Mouse (Mus musculus): ENCODE data around the gene Slc25a34. TPM values are rescaled to one million over a fixed set of nuclear protein-coding genes. Genes with fewer than 3 reads are reported as not detected.

The Slc25a34 gene
- polyA plus RNA-seq, 1 experiment from 2014 or later: 0.08 TPM

DNA sequence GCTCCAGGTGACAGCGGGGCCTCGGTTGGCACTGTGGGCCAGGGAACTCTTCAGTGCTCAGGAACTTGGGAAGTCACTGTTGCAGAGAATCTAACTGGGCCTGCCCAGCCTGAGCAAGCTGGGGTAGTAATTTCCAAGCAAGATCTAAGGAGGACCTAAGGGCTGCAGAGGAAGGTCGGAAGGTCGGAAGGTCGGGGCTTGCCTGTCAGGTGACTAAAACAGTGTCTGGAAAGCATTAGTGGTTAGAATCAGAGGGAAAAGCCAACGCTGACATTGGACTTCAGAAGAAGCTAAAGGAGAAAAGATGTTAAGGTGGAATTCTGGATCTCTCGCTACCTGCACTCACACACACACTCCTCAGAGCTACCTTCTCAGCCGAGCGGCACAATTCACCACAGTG lies 12.4 kb upstream of the Slc25a34 start:
- Histone ChIP-seq H3K4me3 (replicated peaks; ENCODE audit: low read length) (no peak overlapping the region), H3K27ac (ENCODE audit: low read length) (no peak overlapping the region), H3K9ac (replicated peaks; ENCODE audit: low read depth, low read length) (no peak overlapping the region), H3K27me3 (replicated peaks; ENCODE audit: control insufficient read depth, insufficient read depth, low read length) (no peaks in the 10 kb centered on the region), H3K4me2 (ENCODE audit: low read length) (no peak overlapping the region), H3K36me3 (ENCODE audit: control insufficient read depth, insufficient read depth) (peaks cover 34% of the 10 kb centered on the region), H3K9me3 (ENCODE audit: control insufficient read depth, low read length) (no peaks in the 10 kb centered on the region), H3K4me1 (replicated peaks; ENCODE audit: control insufficient read depth, insufficient read depth, low read length) (no peaks in the 10 kb centered on the region)
- WGBS: 92% methylated on average over 9 of the region's 9 CpGs
- no peak for ATAC-seq

DNA sequence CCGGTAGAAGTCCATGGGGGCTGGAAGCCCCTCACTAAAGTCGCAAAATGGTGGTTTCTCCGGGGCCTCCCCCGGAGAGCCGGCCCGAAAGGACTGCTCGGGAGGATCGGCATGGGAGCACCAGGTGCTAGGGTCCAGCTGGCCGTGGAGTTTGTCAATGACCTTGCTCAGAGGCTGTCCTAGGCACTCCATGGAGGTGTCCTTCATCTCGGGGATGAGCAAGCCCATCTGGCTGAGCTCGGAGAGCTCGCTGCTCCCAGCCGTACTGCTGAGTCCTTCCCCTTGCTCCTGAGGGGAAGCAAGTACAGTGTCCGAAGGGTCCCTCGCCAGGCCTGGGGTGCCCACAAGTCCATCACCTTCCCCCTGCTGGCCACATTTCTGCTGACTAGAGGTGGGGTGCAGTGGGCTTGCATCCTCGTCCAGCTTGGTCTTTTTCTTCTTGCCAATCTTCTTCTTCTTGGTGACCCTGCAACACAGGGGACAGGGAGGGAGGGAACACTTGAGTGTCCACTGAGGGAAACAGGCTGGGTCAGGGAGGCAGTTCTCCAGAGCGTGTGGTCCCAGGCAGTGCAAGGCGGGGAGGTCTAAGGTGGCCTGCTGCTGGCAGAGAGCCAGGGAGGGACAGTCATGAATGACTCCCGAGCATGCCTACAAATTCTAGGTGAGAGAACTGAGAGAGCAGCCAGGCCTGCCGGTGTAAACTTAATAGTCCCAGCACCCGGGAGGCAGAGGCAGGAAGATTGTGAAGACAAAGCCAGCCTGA lies 8.7 kb upstream of the Slc25a34 start:
- H3K36me3 ChIP-seq (ENCODE audit: control insufficient read depth, insufficient read depth): peaks cover 50% of the 10 kb centered on the region
- no peak overlapping the region for H3K4me2 ChIP-seq (ENCODE audit: low read length)
- H3K4me1 ChIP-seq (replicated peaks; ENCODE audit: control insufficient read depth, insufficient read depth, low read length): no peaks in the 10 kb centered on the region
- 87% methylated on average over 21 of the region's 21 CpGs for WGBS
- H3K27ac ChIP-seq (ENCODE audit: low read length): no peak overlapping the region
- H3K4me3 ChIP-seq (replicated peaks; ENCODE audit: low read length): no peak overlapping the region
- no peak overlapping the region for H3K9ac ChIP-seq (replicated peaks; ENCODE audit: low read depth, low read length)
- no peaks in the 10 kb centered on the region for H3K27me3 ChIP-seq (replicated peaks; ENCODE audit: control insufficient read depth, insufficient read depth, low read length)
- no peak for ATAC-seq
- H3K9me3 ChIP-seq (ENCODE audit: control insufficient read depth, low read length): no peaks in the 10 kb centered on the region

DNA sequence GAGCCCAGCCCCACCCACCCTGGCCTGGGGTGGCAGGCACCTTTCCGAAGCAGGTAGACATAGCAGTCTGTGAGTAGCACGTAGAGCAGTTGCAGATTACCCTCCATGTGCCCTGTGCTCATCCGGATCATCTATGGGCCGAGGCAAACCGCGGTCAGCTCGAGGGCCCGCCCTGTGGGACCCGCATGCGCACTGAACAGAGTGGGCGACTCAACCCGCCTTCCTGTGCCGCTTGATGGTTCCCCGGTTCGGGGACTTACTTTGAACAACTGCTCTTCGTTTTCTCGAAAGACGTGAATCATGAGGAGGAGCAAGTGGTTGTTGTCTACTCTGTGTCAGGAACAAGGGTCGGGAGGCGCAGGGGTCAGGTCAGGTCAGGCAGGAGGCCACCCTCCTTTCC lies 7.6 kb upstream of the Slc25a34 start:
- no peak for ATAC-seq
- no peak overlapping the region for H3K27ac ChIP-seq (ENCODE audit: low read length)
- no peak overlapping the region for H3K4me2 ChIP-seq (ENCODE audit: low read length)
- H3K36me3 ChIP-seq (ENCODE audit: control insufficient read depth, insufficient read depth): peaks cover 48% of the 10 kb centered on the region
- H3K9ac ChIP-seq (replicated peaks; ENCODE audit: low read depth, low read length): no peak overlapping the region
- H3K4me3 ChIP-seq (replicated peaks; ENCODE audit: low read length): no peak overlapping the region
- no peaks in the 10 kb centered on the region for H3K9me3 ChIP-seq (ENCODE audit: control insufficient read depth, low read length)
- WGBS: 97% methylated on average over 20 of the region's 20 CpGs
- H3K4me1 ChIP-seq (replicated peaks; ENCODE audit: control insufficient read depth, insufficient read depth, low read length): no peaks in the 10 kb centered on the region
- no peaks in the 10 kb centered on the region for H3K27me3 ChIP-seq (replicated peaks; ENCODE audit: control insufficient read depth, insufficient read depth, low read length)

DNA sequence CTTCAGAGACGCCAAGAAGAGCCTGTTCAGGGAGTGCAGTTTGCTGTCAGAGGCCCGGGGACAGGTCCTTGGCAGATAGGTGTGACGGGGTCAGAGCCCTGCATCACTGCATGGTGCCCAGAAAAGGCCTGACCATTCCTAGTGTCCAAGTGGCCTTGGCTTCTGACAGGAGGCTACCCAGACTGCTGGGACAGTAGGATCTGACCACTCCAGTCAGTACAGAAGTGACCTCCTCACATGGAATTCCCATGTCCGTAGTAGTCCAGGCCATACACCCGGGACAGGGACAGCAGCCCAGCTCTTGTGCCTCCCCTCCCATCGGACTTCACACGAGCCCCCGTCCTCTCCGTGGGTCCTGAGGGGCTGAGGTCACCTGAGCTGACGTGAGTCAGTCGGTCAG lies 6.4 kb upstream of the Slc25a34 start:
- Histone ChIP-seq H3K9ac (replicated peaks; ENCODE audit: low read depth, low read length) (no peak overlapping the region), H3K36me3 (ENCODE audit: control insufficient read depth, insufficient read depth) (peaks cover 53% of the 10 kb centered on the region), H3K9me3 (ENCODE audit: control insufficient read depth, low read length) (no peaks in the 10 kb centered on the region), H3K4me1 (replicated peaks; ENCODE audit: control insufficient read depth, insufficient read depth, low read length) (no peaks in the 10 kb centered on the region), H3K4me2 (ENCODE audit: low read length) (no peak overlapping the region), H3K27ac (ENCODE audit: low read length) (no peak overlapping the region), H3K27me3 (replicated peaks; ENCODE audit: control insufficient read depth, insufficient read depth, low read length) (no peaks in the 10 kb centered on the region), H3K4me3 (replicated peaks; ENCODE audit: low read length) (no peak overlapping the region)
- ATAC-seq: no peak
- WGBS: 93% methylated on average over 11 of the region's 11 CpGs

DNA sequence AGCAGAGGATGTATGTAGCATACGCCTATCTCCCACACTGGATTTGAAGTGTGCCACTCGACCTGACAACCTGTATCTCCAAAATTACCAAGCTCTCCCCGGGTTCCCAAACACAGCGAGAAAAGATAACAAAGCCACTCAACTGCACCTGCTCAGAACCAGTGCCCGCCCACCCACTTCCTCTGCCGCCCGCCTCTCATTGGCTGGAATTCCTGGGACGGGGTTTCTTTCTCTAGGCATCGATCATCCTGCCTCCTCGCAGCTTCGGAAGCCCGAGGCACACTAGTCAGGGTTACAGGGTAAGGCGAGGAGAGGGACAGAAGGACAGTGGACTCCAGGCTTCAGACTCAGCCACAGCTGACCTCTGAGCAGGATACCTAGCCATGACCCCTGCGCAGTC lies 5.0 kb upstream of the Slc25a34 start:
- H3K9ac ChIP-seq (replicated peaks; ENCODE audit: low read depth, low read length): no peak overlapping the region
- peaks cover 46% of the 10 kb centered on the region for H3K36me3 ChIP-seq (ENCODE audit: control insufficient read depth, insufficient read depth)
- H3K4me2 ChIP-seq (ENCODE audit: low read length): no peak overlapping the region
- no peaks in the 10 kb centered on the region for H3K27me3 ChIP-seq (replicated peaks; ENCODE audit: control insufficient read depth, insufficient read depth, low read length)
- no peak overlapping the region for H3K4me3 ChIP-seq (replicated peaks; ENCODE audit: low read length)
- whole genome bisulfite sequencing: 84% methylated on average over 14 of the region's 14 CpGs
- H3K9me3 ChIP-seq (ENCODE audit: control insufficient read depth, low read length): no peaks in the 10 kb centered on the region
- no peaks in the 10 kb centered on the region for H3K4me1 ChIP-seq (replicated peaks; ENCODE audit: control insufficient read depth, insufficient read depth, low read length)
- H3K27ac ChIP-seq (ENCODE audit: low read length): no peak overlapping the region
- no peak for ATAC-seq

DNA sequence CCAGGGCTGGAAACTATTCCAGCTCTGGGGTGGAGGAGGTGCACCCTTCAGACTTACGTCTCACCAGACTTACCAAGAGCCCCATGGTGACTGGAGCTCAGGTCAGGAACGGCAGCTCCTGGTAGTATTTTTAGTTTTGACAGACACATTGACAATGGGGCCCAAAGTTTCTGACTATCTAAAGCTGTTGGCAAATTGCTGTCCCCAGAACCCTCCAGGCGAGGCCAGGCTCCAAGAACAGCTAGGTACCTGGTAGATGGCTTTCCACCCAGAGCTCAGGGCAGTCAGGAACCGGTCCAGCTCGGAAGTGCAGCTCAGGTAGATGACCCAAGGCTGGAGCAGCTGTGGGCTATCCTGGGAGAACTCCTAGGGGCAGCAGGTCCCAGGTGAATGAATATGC lies 3.9 kb upstream of the Slc25a34 start:
- Histone ChIP-seq H3K27me3 (replicated peaks; ENCODE audit: control insufficient read depth, insufficient read depth, low read length) (no peaks in the 10 kb centered on the region), H3K4me2 (ENCODE audit: low read length) (no peak overlapping the region), H3K36me3 (ENCODE audit: control insufficient read depth, insufficient read depth) (peaks cover 42% of the 10 kb centered on the region), H3K4me3 (replicated peaks; ENCODE audit: low read length) (no peak overlapping the region), H3K9me3 (ENCODE audit: control insufficient read depth, low read length) (no peaks in the 10 kb centered on the region), H3K4me1 (replicated peaks; ENCODE audit: control insufficient read depth, insufficient read depth, low read length) (no peaks in the 10 kb centered on the region), H3K27ac (ENCODE audit: low read length) (no peak overlapping the region), H3K9ac (replicated peaks; ENCODE audit: low read depth, low read length) (no peak overlapping the region)
- ATAC-seq: no peak
- 87% methylated on average over 5 of the region's 5 CpGs for WGBS

DNA sequence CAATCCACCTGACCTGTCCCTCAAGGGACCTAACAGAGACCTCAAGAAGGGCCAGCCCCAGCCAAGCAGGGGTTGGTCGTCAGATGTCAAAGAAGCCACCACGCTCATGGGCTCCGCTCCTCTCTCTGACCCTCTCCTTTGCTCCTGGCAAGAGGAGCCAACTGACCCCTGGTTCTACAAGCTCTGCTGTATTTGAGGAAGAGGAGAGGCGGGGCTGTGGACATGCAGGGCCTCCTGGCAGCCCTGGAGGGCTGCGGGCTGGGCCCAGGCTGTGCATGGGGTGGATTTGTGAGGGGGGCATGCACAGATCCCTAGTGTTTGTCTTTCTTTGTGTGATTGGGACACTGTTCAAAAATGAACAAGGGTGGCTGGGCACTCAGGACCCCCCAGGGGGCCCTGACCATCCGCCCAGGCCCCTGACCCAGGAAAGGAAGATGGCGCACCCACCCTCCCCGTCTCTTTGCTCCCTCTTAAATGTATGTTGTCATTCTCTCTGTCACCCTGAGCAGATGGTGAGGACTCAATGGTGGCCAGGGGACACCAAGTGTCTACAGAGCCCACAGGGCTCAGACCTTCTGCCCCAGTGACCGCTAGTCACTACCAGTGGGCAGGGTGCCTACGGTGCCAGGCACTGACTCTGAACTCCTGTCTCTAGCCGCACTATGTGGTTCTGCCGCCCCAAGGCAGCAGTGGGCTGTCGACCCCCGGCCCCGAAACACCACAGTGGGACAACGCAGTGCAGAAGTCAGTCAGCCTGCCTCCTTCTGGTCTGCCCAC lies 2.3 kb upstream of the Slc25a34 start:
- no peak overlapping the region for H3K4me2 ChIP-seq (ENCODE audit: low read length)
- H3K4me1 ChIP-seq (replicated peaks; ENCODE audit: control insufficient read depth, insufficient read depth, low read length): no peaks in the 10 kb centered on the region
- H3K9me3 ChIP-seq (ENCODE audit: control insufficient read depth, low read length): no peaks in the 10 kb centered on the region
- 91% methylated on average over 16 of the region's 16 CpGs for WGBS
- no peak overlapping the region for H3K4me3 ChIP-seq (replicated peaks; ENCODE audit: low read length)
- H3K9ac ChIP-seq (replicated peaks; ENCODE audit: low read depth, low read length): no peak overlapping the region
- no peaks in the 10 kb centered on the region for H3K27me3 ChIP-seq (replicated peaks; ENCODE audit: control insufficient read depth, insufficient read depth, low read length)
- peaks cover 27% of the 10 kb centered on the region for H3K36me3 ChIP-seq (ENCODE audit: control insufficient read depth, insufficient read depth)
- H3K27ac ChIP-seq (ENCODE audit: low read length): no peak overlapping the region
- ATAC-seq: no peak

DNA sequence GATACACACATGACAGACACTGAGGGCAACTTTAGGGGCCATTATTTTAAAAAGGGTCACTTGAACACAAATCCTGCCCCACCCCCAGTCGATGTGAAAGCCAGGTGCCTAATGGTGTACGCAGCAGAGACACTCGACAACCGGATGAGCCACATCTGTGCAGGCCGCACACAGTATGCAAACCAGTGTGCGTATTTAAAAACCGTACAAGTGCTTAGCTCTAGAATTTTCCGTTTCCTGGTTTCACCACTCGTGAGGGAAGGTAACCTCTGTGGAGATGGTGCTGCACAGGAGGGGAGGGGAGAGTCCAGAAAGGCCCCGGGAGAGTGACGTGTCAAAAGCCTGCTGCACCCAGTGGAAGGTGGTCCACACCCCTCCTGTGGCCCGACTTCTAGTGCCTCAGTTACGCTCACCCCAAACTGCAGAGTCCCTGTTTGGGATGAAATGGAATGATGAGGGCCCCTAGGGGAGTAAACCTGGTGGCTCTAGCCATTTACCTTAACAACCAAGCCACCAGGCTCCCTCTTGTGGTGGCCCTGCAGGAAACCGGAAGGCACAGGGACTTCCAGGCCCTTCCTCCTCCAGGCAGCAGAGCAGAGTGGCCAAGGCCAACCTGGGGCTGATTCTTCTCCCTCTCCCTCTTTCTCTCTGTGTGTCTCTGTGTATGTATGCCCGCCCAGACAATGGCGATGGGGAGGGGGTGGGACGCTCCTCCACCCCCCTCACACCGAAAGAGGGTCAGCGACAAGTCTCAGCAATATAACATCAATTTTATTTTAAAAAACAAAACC lies 1.6 kb upstream of the Slc25a34 start:
- H3K27ac ChIP-seq (ENCODE audit: low read length): no peak overlapping the region
- no peaks in the 10 kb centered on the region for H3K27me3 ChIP-seq (replicated peaks; ENCODE audit: control insufficient read depth, insufficient read depth, low read length)
- no peak for ATAC-seq
- H3K9ac ChIP-seq (replicated peaks; ENCODE audit: low read depth, low read length): no peak overlapping the region
- no peak overlapping the region for H3K4me3 ChIP-seq (replicated peaks; ENCODE audit: low read length)
- no peak overlapping the region for H3K4me2 ChIP-seq (ENCODE audit: low read length)
- no peaks in the 10 kb centered on the region for H3K4me1 ChIP-seq (replicated peaks; ENCODE audit: control insufficient read depth, insufficient read depth, low read length)
- no peaks in the 10 kb centered on the region for H3K9me3 ChIP-seq (ENCODE audit: control insufficient read depth, low read length)
- H3K36me3 ChIP-seq (ENCODE audit: control insufficient read depth, insufficient read depth): peaks cover 20% of the 10 kb centered on the region
- WGBS: 81% methylated on average over 19 of the region's 19 CpGs

DNA sequence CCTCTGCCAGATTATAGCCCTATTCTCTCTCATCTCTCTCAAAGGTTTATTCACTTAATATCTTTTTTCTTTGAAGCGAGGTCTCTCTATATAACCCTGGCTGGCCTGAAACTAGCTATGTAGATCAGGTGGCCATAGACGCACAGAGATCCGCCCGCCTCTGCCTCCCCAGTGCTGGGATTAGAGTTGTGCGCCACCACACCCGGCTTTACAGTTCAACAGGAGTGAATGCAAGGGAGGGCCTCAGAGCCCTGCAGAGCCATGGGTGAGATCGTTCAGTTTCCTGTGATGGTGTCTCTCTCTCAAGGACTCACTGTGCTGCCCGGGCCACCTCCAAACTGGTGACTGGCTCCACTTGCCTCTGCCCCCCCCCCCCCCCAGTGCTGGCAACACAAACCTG lies 513 bp upstream of the Slc25a34 start:
- no peak overlapping the region for H3K4me2 ChIP-seq (ENCODE audit: low read length)
- whole genome bisulfite sequencing: 86% methylated on average over 7 of the region's 8 CpGs
- ATAC-seq: no peak
- H3K27me3 ChIP-seq (replicated peaks; ENCODE audit: control insufficient read depth, insufficient read depth, low read length): no peaks in the 10 kb centered on the region
- no peak overlapping the region for H3K27ac ChIP-seq (ENCODE audit: low read length)
- no peaks in the 10 kb centered on the region for H3K9me3 ChIP-seq (ENCODE audit: control insufficient read depth, low read length)
- no peaks in the 10 kb centered on the region for H3K4me1 ChIP-seq (replicated peaks; ENCODE audit: control insufficient read depth, insufficient read depth, low read length)
- H3K4me3 ChIP-seq (replicated peaks; ENCODE audit: low read length): no peak overlapping the region
- no peak overlapping the region for H3K9ac ChIP-seq (replicated peaks; ENCODE audit: low read depth, low read length)
- H3K36me3 ChIP-seq (ENCODE audit: control insufficient read depth, insufficient read depth): peaks cover 13% of the 10 kb centered on the region; the same call in 1 of the 2 replicates

Data from forebrain, embryonic 16.5 days (tissue).